Mouse (Mus musculus): ENCODE measurements around the gene Elmo3. TPM values are rescaled to one million over a fixed set of nuclear protein-coding genes. Genes with fewer than 3 reads are reported as not detected.

Elmo3 gene
- polyA plus RNA-seq, 1 experiment from 2014 or later, result 5.1 TPM

DNA sequence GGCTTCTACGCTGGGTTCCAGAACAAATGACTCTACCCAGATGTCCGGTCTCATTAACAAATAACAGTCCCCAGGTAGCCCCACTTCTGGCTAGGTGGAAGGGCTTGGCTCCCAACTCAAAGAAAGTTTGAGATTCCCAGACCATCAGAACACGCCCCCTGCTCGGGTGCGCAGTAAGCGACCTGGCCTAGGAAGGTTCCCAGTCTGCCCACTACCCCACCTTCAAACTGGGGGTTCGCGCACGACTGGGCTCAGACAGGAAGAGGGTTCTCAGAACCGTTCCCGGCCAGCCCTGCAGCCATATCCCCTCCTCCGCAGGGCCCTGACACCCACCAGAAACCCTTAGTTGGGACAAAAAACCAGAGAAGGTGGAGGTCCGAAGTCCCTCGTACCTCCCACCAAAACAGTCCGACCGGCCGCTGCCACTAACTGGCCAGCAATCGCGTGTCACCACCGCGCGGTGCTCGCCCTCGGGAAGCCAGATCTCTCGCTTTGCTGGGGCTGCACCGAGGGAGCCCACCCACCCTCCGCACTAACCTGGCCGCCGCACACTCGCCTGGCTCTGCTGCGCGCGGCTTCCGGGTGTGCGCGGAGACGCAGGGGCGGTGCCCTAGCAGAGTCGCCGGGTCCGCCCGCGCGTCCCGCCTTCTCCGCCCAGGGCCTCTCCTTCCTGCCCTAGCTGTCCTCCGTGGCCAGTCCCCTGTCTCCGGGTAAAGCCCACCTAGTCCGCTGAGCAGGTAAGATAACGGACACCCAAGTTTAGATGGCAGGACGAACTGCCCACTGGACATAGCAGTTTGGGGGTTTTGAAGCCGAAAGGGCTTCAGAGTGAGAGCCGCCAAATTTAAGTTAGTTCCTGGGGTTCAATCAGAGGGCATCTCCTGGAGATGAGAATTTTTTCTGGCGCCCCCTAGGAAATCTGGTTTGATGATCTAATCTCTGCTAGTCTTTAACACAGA, 41.1 kb upstream of the Elmo3 start, which contains the start of the genes Tradd and Fbxl8:
TSS of gene Tradd (minus strand) at position 586 of the 959 bp plus-strand sequence.
TSS of gene Fbxl8 (plus strand) at position 625 of the 959 bp plus-strand sequence.
- Histone ChIP-seq H3K27me3 (ENCODE audit: control insufficient read depth, insufficient read depth, low read length) (peaks cover 37% of the 10 kb centered on the region), H3K9ac (ENCODE audit: low read length) (peak within 1 kb of the TSS; percentile 81), H3K4me3 (ENCODE audit: low read length) (peak within 1 kb of the TSS; percentile 76), H3K27ac (ENCODE audit: low read length) (no peak within 1 kb of the TSS), H3K4me1 (ENCODE audit: control insufficient read depth, insufficient read depth, low read length) (peaks cover 29% of the 10 kb centered on the region), H3K4me2 (ENCODE audit: low read depth, low read length) (peak within 1 kb of the TSS; percentile 92), H3K9me3 (replicated peaks; ENCODE audit: control insufficient read depth, low read length) (peaks cover 4% of the 10 kb centered on the region), H3K36me3 (ENCODE audit: control insufficient read depth, insufficient read depth) (no peaks in the 10 kb centered on the region)
- ATAC-seq (replicated peaks; ENCODE audit: extremely low read depth, insufficient read depth, low FRiP score), result peak; percentile 65; the same call in 1 of the 2 replicates
- 1% methylated on average over 54 of the region's 54 CpGs for WGBS

DNA sequence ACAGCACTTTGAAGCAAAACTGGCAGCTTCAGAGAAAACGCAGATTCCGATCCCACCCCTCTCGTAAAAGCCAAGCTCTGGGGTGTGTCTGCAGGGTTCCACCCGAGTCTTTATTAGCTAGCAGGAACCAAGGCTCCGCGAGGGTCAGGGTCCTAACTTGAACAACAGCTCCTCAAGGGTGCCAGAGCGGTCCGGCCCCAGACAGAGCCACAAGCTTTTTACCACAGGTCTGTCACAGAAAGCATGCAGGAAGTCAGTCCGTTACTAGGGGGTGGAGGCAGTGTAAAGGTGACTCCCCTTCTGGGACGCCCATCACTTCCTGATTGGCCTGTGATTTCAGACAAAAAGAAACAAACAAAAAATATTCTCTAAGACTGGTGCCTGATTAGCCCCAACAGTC, 40.3 kb upstream of the Elmo3 start:
- Histone ChIP-seq H3K27me3 (ENCODE audit: control insufficient read depth, insufficient read depth, low read length) (peaks cover 37% of the 10 kb centered on the region), H3K27ac (ENCODE audit: low read length) (no peak overlapping the region), H3K4me2 (ENCODE audit: low read depth, low read length) (peak overlapping the region; percentile 92), H3K36me3 (ENCODE audit: control insufficient read depth, insufficient read depth) (no peaks in the 10 kb centered on the region), H3K4me1 (ENCODE audit: control insufficient read depth, insufficient read depth, low read length) (peaks cover 28% of the 10 kb centered on the region), H3K9me3 (replicated peaks; ENCODE audit: control insufficient read depth, low read length) (peaks cover 4% of the 10 kb centered on the region), H3K4me3 (ENCODE audit: low read length) (peak overlapping the region; percentile 76), H3K9ac (ENCODE audit: low read length) (peak overlapping the region; percentile 81)
- ATAC-seq (replicated peaks; ENCODE audit: extremely low read depth, insufficient read depth, low FRiP score), result no peak
- WGBS, result 16% methylated on average over 10 of the region's 10 CpGs

- no peak overlapping the region for H3K9ac ChIP-seq (ENCODE audit: low read length)
- ATAC-seq (replicated peaks; ENCODE audit: extremely low read depth, insufficient read depth, low FRiP score), result no peak
- WGBS, result 51% methylated on average over 13 of the region's 13 CpGs
- H3K4me2 ChIP-seq (ENCODE audit: low read depth, low read length), result no peak overlapping the region
- peaks cover 48% of the 10 kb centered on the region for H3K27me3 ChIP-seq (ENCODE audit: control insufficient read depth, insufficient read depth, low read length)
- H3K36me3 ChIP-seq (ENCODE audit: control insufficient read depth, insufficient read depth), result no peaks in the 10 kb centered on the region
- no peak overlapping the region for H3K27ac ChIP-seq (ENCODE audit: low read length)
- peaks cover 32% of the 10 kb centered on the region for H3K4me1 ChIP-seq (ENCODE audit: control insufficient read depth, insufficient read depth, low read length)
- H3K4me3 ChIP-seq (ENCODE audit: low read length), result no peak overlapping the region
- H3K9me3 ChIP-seq (replicated peaks; ENCODE audit: control insufficient read depth, low read length), result no peaks in the 10 kb centered on the region
These were observed 38.6 kb upstream of the Elmo3 start for GRCm38 (mm10) chr8:105266775-105267174.

DNA sequence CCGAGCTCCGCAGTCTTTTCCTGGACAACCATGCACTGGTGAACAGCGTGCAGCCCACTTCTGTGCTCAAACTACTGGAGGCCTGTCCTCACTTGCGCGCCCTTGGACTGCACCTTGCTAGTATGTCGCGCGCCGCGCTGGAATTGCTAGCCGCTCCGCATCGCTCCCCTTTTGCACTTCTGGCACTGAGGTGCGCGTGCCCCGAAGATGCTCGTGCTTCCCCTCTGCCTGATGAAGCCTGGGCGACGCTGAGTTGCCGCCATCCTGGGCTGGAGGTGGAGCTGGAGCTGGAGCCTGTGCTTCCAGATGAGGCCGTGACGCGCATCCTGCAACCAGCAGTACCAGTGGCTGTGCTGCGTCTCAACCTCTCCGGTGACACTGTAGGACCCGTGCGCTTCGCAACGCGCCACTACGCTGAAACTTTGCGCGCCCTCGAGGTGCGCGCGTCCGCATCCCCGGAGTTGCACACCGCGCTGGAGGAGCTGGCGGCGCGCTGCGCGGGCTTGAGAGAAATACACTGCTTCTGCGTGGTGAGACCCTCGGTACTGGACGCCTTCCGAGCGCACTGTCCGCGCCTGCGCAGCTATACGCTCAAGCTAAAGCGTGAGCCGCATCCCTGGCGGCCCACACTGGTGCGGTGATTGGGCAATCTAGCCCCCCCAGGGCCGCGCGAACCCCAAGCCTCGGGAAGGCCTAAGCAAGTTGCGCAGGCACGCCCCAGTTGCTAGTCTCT, 36.9 kb upstream of the Elmo3 start:
- Histone ChIP-seq H3K4me3 (ENCODE audit: low read length) (peak overlapping the region; percentile 58), H3K4me1 (ENCODE audit: control insufficient read depth, insufficient read depth, low read length) (peaks cover 32% of the 10 kb centered on the region), H3K9me3 (replicated peaks; ENCODE audit: control insufficient read depth, low read length) (no peaks in the 10 kb centered on the region), H3K9ac (ENCODE audit: low read length) (peak overlapping the region; percentile 71), H3K27me3 (ENCODE audit: control insufficient read depth, insufficient read depth, low read length) (peaks cover 61% of the 10 kb centered on the region), H3K36me3 (ENCODE audit: control insufficient read depth, insufficient read depth) (no peaks in the 10 kb centered on the region), H3K4me2 (ENCODE audit: low read depth, low read length) (peak overlapping the region; percentile 93), H3K27ac (ENCODE audit: low read length) (no peak overlapping the region)
- 5% methylated on average over 65 of the region's 65 CpGs for WGBS
- ATAC-seq (replicated peaks; ENCODE audit: extremely low read depth, insufficient read depth, low FRiP score), result 0 out of 2 replicates have a peak, but pooled peaks have one; percentile 1

- no peak overlapping the region for H3K27ac ChIP-seq (ENCODE audit: low read length)
- ATAC-seq (replicated peaks; ENCODE audit: extremely low read depth, insufficient read depth, low FRiP score), result peak; percentile 12; the same call in 1 of the 2 replicates
- H3K4me2 ChIP-seq (ENCODE audit: low read depth, low read length), result peak overlapping the region; percentile 93
- H3K9me3 ChIP-seq (replicated peaks; ENCODE audit: control insufficient read depth, low read length), result no peaks in the 10 kb centered on the region
- peak overlapping the region; percentile 58 for H3K4me3 ChIP-seq (ENCODE audit: low read length)
- peak overlapping the region; percentile 71 for H3K9ac ChIP-seq (ENCODE audit: low read length)
- H3K36me3 ChIP-seq (ENCODE audit: control insufficient read depth, insufficient read depth), result no peaks in the 10 kb centered on the region
- peaks cover 29% of the 10 kb centered on the region for H3K4me1 ChIP-seq (ENCODE audit: control insufficient read depth, insufficient read depth, low read length)
- H3K27me3 ChIP-seq (ENCODE audit: control insufficient read depth, insufficient read depth, low read length), result peaks cover 63% of the 10 kb centered on the region
- 10% methylated on average over 10 of the region's 10 CpGs for WGBS
These were observed 36.3 kb upstream of the Elmo3 start for GRCm38 (mm10) chr8:105269075-105269458.

DNA sequence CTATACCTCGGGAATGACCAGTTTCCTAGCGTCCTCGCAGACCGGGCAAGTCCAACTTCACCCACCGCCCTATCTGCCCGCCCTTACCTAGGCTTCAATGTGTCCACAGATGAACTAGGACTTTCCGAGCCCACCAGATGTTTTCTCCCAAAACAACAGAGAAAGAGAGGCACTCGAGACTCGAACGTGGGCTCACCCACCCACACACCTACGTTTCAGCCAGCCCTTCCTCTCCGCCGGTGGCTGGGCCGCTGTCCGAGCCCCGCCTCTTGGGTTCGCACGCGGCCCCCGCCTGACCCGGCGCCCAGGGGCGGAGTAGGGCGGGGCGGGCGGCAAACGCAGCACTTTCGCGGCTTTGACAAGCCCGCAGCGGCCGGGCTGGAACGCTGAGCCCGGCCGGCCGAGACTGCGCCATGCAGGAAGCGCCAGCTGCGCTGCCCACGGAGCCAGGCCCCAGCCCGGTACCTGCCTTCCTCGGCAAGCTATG, 35.9 kb upstream of the Elmo3 start, which contains the start of gene Hsf4:
TSS of gene Hsf4 (plus strand) at position 341 of the 487 bp plus-strand sequence.
- no peaks in the 10 kb centered on the region for H3K9me3 ChIP-seq (replicated peaks; ENCODE audit: control insufficient read depth, low read length)
- WGBS, result 2% methylated on average over 42 of the region's 42 CpGs
- H3K27me3 ChIP-seq (ENCODE audit: control insufficient read depth, insufficient read depth, low read length), result peaks cover 67% of the 10 kb centered on the region
- peak within 1 kb of the TSS; percentile 71 for H3K9ac ChIP-seq (ENCODE audit: low read length)
- H3K36me3 ChIP-seq (ENCODE audit: control insufficient read depth, insufficient read depth), result no peaks in the 10 kb centered on the region
- H3K27ac ChIP-seq (ENCODE audit: low read length), result no peak within 1 kb of the TSS
- peak within 1 kb of the TSS; percentile 93 for H3K4me2 ChIP-seq (ENCODE audit: low read depth, low read length)
- ATAC-seq (replicated peaks; ENCODE audit: extremely low read depth, insufficient read depth, low FRiP score), result peak; percentile 20; the same call in 1 of the 2 replicates
- H3K4me3 ChIP-seq (ENCODE audit: low read length), result peak within 1 kb of the TSS; percentile 58
- peaks cover 29% of the 10 kb centered on the region for H3K4me1 ChIP-seq (ENCODE audit: control insufficient read depth, insufficient read depth, low read length)

GRCm38 (mm10) chr8:105270101-105270915, 35.1 kb upstream of the Elmo3 start:
- no peaks in the 10 kb centered on the region for H3K9me3 ChIP-seq (replicated peaks; ENCODE audit: control insufficient read depth, low read length)
- peak overlapping the region; percentile 58 for H3K4me3 ChIP-seq (ENCODE audit: low read length)
- peaks cover 75% of the 10 kb centered on the region for H3K27me3 ChIP-seq (ENCODE audit: control insufficient read depth, insufficient read depth, low read length)
- peak overlapping the region; percentile 93 for H3K4me2 ChIP-seq (ENCODE audit: low read depth, low read length)
- no peak for ATAC-seq (replicated peaks; ENCODE audit: extremely low read depth, insufficient read depth, low FRiP score)
- peaks cover 24% of the 10 kb centered on the region for H3K4me1 ChIP-seq (ENCODE audit: control insufficient read depth, insufficient read depth, low read length)
- H3K9ac ChIP-seq (ENCODE audit: low read length), result peak overlapping the region; percentile 71
- H3K27ac ChIP-seq (ENCODE audit: low read length), result no peak overlapping the region
- WGBS, result 6% methylated on average over 39 of the region's 39 CpGs
- no peaks in the 10 kb centered on the region for H3K36me3 ChIP-seq (ENCODE audit: control insufficient read depth, insufficient read depth)

DNA sequence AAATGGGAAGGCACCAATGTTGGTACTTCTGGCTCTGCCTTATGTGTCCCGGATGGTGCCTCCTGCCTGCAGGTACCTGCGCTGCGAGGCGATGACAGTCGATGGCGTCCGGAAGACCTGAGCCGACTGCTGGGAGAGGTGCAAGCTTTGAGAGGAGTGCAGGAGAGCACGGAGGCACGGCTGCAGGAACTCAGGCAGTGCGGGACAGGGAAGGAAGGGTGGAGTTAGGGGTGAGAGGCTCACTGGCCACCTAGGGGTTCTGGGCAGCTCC, 34.5 kb upstream of the Elmo3 start:
- Histone ChIP-seq H3K27me3 (ENCODE audit: control insufficient read depth, insufficient read depth, low read length) (peaks cover 81% of the 10 kb centered on the region), H3K9me3 (replicated peaks; ENCODE audit: control insufficient read depth, low read length) (no peaks in the 10 kb centered on the region), H3K4me1 (ENCODE audit: control insufficient read depth, insufficient read depth, low read length) (peaks cover 29% of the 10 kb centered on the region), H3K4me3 (ENCODE audit: low read length) (no peak overlapping the region), H3K9ac (ENCODE audit: low read length) (no peak overlapping the region), H3K27ac (ENCODE audit: low read length) (no peak overlapping the region), H3K36me3 (ENCODE audit: control insufficient read depth, insufficient read depth) (no peaks in the 10 kb centered on the region), H3K4me2 (ENCODE audit: low read depth, low read length) (0 out of 2 replicates have a peak overlapping the region, but pooled peaks have one; percentile 93)
- ATAC-seq (replicated peaks; ENCODE audit: extremely low read depth, insufficient read depth, low FRiP score), result no peak
- WGBS, result 6% methylated on average over 11 of the region's 11 CpGs

Data from heart, embryonic 16.5 days (tissue).